Mouse (Mus musculus): ENCODE data around the gene Arhgap9.

DNA sequence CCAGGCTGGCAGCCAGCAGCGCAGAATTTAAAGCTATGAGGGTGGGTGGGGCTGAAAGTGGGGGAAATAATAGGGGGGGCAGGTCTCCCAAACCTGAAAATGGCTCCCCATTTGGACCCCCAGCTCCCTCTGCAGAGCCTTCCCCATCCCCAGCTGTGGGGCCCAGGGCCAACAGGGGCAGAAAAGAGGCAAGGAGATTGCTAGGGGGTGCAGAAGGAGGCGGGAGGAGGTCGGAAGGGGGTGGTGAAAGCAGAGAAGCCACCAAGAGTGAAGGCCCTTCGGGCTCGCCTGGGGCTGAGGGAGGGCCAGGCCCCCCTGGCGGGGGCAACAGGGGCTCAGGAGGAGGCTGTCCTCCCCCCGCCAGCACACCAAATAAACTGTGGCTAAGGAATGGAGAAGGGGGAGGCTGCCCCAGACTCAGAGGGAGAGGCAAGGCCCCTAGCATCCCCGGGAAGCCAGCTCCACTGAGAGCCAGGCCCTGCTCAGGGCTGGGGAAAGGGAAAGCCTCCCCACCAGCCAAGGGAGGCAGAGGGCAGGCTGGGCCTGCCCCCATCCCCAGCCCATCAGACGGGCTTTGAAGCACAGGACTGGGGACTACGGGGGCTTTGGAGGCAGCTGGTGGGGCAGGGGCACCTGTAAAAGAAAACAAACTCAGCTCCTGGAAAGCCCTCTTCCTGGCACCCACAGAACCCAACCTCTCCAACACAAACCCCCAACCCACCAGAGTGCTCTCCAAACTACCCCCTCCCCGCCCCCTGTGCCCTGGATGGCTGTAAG lies 36.9 kb upstream of the Arhgap9 start:
- no peak for TF ChIP-seq GATA1 (IDR thresholded peaks at IDR 0.05; ENCODE audit: low read length)
- TF ChIP-seq TAL1 (IDR thresholded peaks at IDR 0.05; ENCODE audit: low read length): no peak

Measured in erythroblast, embryonic 14.5 days (primary cell).